Mouse (Mus musculus) intestine, embryonic 14.5 days (tissue): ENCODE results near the gene Lst1. TPM values are rescaled to one million over a fixed set of nuclear protein-coding genes. Genes with fewer than 3 reads are reported as not detected.
A peak's percentile ranks its signal among the peaks of the same experiment; 100 is the strongest.

ENCODE experiments used
- ATAC-seq: fragments of 200-750 bp; cut with Nextera tagmentation; replicated peaks from 2 replicates; pipeline ENCODE4 v1.8.0; 2017; ENCODE audit warnings: low read depth, moderate number of reproducible peaks, moderate TSS enrichment, moderate library complexity; ENCODE audit not compliant: low FRiP score, low TSS enrichment
- DNase-seq: peaks from one replicate; pipeline ENCODE4 v3.0.0-alpha.2; 2018; ENCODE audit warnings: low spot score
- H3K27ac ChIP-seq: fragments of 300-500 bp; sonication (generic); 2 replicates; pipeline ENCODE4 v1.5.1; 2014; ENCODE audit warnings: low read depth, mild to moderate bottlenecking, control low read depth
- H3K27me3 ChIP-seq: fragments of 300-500 bp; sonication (generic); replicated peaks from 2 replicates; pipeline ENCODE4 v1.6.1; 2014; ENCODE audit warnings: low read length, control low read depth; ENCODE audit not compliant: control insufficient read depth, insufficient read depth
- H3K36me3 ChIP-seq: fragments of 300-500 bp; sonication (generic); 2 replicates; pipeline ENCODE4 v1.6.1; 2014; ENCODE audit warnings: low read length, control low read depth; ENCODE audit not compliant: control insufficient read depth, insufficient read depth
- H3K4me1 ChIP-seq: fragments of 300-500 bp; sonication (generic); replicated peaks from 2 replicates; pipeline ENCODE4 v1.6.1; 2014; ENCODE audit warnings: low read length, control low read depth, mixed read lengths; ENCODE audit not compliant: control insufficient read depth, insufficient read depth
- H3K4me2 ChIP-seq: fragments of 300-500 bp; sonication (generic); 2 replicates; pipeline ENCODE4 v1.6.1; 2014; ENCODE audit warnings: low read length
- H3K4me3 ChIP-seq: fragments of 300-500 bp; sonication (generic); 2 replicates; pipeline ENCODE4 v1.5.1; 2014; ENCODE audit warnings: low read depth, low read length, control low read depth, mixed read lengths
- H3K9ac ChIP-seq: fragments of 300-500 bp; sonication (generic); 2 replicates; pipeline ENCODE4 v1.6.1; 2014; ENCODE audit warnings: mild to moderate bottlenecking, low read length
- H3K9me3 ChIP-seq: fragments of 300-500 bp; sonication (generic); 2 replicates; pipeline ENCODE4 v1.6.1; 2016; ENCODE audit warnings: low read length, control low read depth; ENCODE audit not compliant: control insufficient read depth
- WGBS: fragments of 180-500 bp; shearing (Covaris S2); extraction: QIAGEN DNeasy Blood & Tissue Kit; methylation state at CpG from one replicate; pipeline ENCODE4 v1.1.7; 2014; 5-methylcytosine and 5-hydroxymethylcytosine counted together
- polyA plus RNA-seq: library from polyadenylated mRNA; unstranded; fragments of >200 nt; fragmentation: Nextera tagmentation; extraction: Ambion mirVana; gene quantifications from 2 replicates; pipeline ENCODE4 v1.2.1, GENCODE M21; 2014

Gene Lst1
- polyA plus RNA-seq, 1 experiment from 2014 or later, result 19.1 TPM

DNA sequence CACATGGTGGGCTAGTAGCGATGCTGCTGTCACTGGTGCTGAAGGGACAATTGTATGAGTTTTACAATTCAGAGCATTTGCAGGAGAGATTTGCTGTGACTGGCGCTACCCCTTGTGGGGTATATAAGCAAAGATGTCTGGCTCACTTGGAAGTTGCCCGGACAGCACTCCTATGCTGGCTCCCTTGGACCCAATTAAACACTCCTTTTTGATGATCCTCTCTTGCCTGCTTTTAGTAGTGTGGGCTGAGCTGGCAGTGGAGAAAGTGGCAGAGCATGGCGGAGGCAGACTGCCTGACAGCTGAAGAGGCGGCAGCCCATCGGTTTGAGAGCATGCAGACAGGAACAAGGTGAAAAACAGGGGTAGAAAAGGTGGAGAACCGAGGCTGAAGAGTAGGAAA, 20.4 kb downstream of the Lst1 start:
- DNase-seq, result no peak
- H3K27ac ChIP-seq, result no peak overlapping the region

DNA sequence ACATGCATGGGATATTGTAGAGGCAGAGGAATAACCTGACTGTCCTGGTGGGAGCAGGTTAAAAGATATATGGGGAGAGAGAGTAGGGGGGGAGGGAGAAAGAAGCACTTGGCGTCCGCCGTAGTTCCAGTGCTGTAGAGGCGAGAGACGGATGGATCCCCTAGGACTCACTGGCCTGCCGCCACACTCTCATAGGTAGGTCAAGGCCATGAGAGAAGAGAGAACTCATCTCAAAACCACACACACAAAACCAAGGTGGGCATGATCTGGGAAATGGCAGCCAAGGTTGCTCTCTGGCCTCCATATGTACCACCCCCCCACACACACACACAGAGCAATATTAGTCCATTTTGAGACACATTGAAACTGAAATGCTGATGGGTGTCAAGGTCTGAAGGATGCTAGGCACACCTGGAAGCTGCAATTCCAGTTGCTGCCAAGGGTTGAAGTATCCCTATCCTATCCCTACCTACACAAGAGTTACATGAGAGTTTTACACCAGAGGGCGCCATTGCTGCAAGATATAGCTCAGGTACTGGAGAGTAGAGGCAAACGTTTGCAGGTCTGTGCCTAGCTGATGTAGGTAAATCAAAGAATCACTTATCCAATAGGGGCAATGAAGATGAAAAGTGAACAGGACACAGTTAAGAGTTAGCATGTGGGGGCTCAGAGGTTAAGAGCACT, 21.7 kb downstream of the Lst1 start:
- no peak overlapping the region for H3K4me3 ChIP-seq
- WGBS, result 61% methylated on average over 8 of the region's 8 CpGs
- DNase-seq (no peak), ATAC-seq (no peak)
- peak overlapping the region; percentile 65 for H3K4me2 ChIP-seq
- H3K9ac ChIP-seq, result no peak overlapping the region; the same call in 1 of the 2 replicates
- peak overlapping the region; percentile 99 for H3K27ac ChIP-seq
- H3K36me3 ChIP-seq, result peaks cover 11% of the 10 kb centered on the region
- H3K9me3 ChIP-seq, result no peaks in the 10 kb centered on the region
- H3K27me3 ChIP-seq, result no peaks in the 10 kb centered on the region
- H3K4me1 ChIP-seq, result peaks cover 19% of the 10 kb centered on the region

More for the DNA sequence above, 20.4 kb downstream of the Lst1 start:
- no peak for ATAC-seq
- Histone ChIP-seq H3K9me3 (no peaks in the 10 kb centered on the region), H3K4me2 (no peak overlapping the region), H3K9ac (no peak overlapping the region), H3K4me1 (peaks cover 15% of the 10 kb centered on the region), H3K27me3 (no peaks in the 10 kb centered on the region), H3K36me3 (0 out of 2 replicates have a peak, but pooled peaks cover 1% of the 10 kb centered on the region), H3K4me3 (no peak overlapping the region)
- 87% methylated on average over 7 of the region's 7 CpGs for WGBS

DNA sequence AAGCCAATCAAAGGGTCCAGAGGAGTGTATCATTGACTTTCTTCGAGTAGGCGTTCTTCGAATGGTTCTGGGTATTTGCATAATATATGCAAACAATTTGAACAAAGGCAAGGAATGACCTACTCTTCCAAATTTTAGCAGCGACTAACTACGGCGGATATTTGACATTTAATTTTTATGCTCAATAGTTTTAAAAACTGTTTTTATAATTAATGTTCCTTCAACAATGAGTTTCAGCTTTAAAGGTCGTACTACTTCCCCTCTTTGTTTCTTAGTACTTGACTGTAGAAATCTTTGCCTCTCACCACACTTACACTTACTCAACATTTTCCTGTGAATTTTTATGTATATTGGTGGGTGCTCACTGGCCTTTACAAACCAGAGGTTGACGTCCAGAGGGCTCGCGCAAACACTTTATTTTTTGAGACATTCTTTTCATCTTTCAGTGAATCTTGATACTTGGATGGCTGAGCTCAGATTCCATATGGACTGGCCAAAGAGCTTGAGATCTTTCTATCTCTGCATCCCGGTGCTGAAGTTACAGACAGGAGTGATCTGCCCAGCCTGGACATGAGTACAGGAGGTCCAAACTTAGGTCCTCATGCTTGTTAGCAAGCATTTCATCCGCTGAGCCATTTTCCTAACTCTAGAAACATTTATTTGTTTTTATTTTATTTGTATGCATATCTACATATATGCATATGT, 22.6 kb downstream of the Lst1 start:
- no peak for DNase-seq
- Histone ChIP-seq H3K27me3 (no peaks in the 10 kb centered on the region), H3K4me2 (peak overlapping the region; percentile 65), H3K36me3 (peaks cover 20% of the 10 kb centered on the region), H3K9me3 (no peaks in the 10 kb centered on the region), H3K9ac (peak overlapping the region; percentile 58), H3K4me3 (peak overlapping the region; percentile 65), H3K27ac (peak overlapping the region; percentile 99), H3K4me1 (peaks cover 19% of the 10 kb centered on the region)
- WGBS, result 20% methylated on average over 12 of the region's 12 CpGs
- ATAC-seq, result peak; percentile 85

DNA sequence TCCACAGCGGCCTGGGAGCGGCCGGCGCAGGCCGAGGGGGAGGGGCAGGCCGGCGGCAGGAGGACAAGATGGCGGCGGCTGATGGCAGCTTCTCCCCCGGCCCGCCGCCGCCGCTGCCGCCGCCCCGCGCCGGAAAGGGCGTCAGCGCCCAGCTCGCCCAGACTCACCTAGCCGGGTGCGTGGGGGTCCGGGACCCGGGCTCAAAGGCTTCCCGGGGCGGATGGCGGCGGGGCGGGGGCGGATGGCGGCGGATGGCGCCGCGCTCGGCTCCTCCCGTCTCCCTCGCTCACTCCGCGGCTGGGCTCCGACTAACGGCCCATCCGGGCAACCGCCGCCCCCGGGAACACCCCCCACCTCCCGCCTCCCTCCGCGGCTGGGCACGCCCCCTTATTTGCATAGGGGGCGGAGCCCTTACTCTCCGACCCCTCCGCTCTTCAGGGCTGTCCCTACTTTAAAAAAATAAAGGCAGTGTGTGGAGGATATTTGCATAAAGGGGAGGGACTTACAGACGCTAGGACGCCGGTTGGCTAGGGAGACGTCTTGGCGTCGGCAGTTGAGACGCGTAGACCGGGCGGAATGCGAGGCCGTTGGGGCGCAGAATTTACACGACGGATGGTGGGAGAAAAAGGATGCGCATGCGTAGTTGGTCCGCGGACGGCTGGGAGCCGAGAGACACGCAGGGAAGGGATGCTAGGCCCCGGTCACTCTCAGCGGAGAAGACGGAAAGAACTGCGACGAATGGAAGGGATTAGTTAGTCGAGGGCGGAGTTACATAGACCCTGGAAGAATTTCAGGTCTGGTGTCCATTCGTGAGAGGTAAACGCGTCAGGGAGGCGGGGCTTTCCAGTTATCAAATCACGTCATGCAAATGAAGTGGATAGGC, 23.4 kb downstream of the Lst1 start, which contains the start of gene Prrc2a:
Gene Prrc2a (minus strand): TSS at position 330 of the 883 bp plus-strand sequence.
- DNase-seq (peak; percentile 98), ATAC-seq (peak; percentile 94)
- Histone ChIP-seq H3K9me3 (no peaks in the 10 kb centered on the region), H3K27me3 (no peaks in the 10 kb centered on the region), H3K4me3 (peak within 1 kb of the TSS; percentile 65), H3K27ac (peak within 1 kb of the TSS; percentile 99), H3K4me2 (peak within 1 kb of the TSS; percentile 98), H3K4me1 (peaks cover 19% of the 10 kb centered on the region), H3K36me3 (peaks cover 28% of the 10 kb centered on the region), H3K9ac (peak within 1 kb of the TSS; percentile 87)
- under 1% methylated on average over 79 of the region's 89 CpGs for WGBS

DNA sequence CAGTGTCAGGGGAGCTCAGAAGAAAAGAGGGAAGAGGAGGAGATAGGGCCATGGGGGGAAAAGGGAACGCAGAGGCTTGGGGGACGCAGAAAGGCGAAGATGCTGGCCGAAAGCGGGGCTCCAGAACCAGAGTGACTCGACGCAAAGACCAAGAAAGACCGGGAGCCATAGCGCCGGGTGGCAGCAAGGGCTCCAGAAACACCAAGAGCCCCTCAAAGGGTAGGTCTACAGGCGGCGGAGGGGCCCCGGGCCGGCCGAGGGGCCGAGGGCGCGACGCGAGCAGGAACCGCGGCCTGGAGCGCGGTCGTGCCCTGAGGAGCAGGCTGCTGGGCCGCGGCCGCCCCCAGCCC, 24.0 kb downstream of the Lst1 start:
- under 1% methylated on average over 27 of the region's 28 CpGs for WGBS
- ATAC-seq, result no peak
- Histone ChIP-seq H3K36me3 (peaks cover 34% of the 10 kb centered on the region), H3K9me3 (no peaks in the 10 kb centered on the region), H3K4me3 (peak overlapping the region; percentile 65), H3K4me1 (peaks cover 19% of the 10 kb centered on the region), H3K27ac (peak overlapping the region; percentile 85), H3K9ac (peak overlapping the region; percentile 87), H3K27me3 (no peaks in the 10 kb centered on the region), H3K4me2 (peak overlapping the region; percentile 98)
- peak; percentile 76 for DNase-seq

DNA sequence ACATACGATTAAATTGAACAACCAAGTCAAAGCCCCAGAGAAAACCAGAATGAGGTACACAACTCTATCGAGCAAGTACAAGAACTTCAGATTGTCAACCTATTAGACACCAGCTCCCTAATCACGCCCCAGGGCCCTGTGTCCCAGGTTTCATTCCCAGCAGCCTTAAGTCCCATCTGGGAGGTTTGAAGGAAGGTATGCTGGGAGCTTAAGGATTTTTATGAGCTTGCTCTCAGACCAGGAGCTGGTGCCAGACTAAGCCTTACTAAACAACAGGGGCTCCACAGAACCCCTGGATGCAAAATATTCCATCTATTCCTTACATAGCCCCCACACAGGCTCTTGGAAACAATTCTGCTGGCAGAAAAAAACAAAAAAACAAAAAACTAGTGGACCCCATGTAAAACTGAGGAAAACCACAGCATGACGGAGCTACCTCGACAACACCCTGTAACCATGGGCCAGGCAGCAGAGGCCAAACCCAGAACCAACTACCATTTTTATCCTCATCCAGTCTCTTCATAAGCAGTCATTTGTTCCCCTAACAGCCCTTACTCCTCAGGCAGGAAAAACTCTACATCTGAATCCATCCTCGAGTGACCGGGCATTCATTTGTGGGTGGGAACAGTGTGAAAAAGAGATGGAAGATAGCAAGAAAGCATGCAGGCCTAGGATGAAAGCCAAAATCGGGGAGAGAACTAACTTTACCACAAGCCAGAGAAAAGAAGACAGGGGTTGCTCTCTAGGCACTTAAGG, 24.7 kb downstream of the Lst1 start:
- peaks cover 19% of the 10 kb centered on the region for H3K4me1 ChIP-seq
- no peak for DNase-seq
- H3K36me3 ChIP-seq, result peaks cover 41% of the 10 kb centered on the region
- peak overlapping the region; percentile 87 for H3K9ac ChIP-seq
- H3K4me2 ChIP-seq, result peak overlapping the region; percentile 98
- ATAC-seq, result no peak
- peak overlapping the region; percentile 65 for H3K4me3 ChIP-seq
- H3K27ac ChIP-seq, result peak overlapping the region; percentile 85
- 13% methylated on average over 8 of the region's 8 CpGs for WGBS
- no peaks in the 10 kb centered on the region for H3K27me3 ChIP-seq
- no peaks in the 10 kb centered on the region for H3K9me3 ChIP-seq

DNA sequence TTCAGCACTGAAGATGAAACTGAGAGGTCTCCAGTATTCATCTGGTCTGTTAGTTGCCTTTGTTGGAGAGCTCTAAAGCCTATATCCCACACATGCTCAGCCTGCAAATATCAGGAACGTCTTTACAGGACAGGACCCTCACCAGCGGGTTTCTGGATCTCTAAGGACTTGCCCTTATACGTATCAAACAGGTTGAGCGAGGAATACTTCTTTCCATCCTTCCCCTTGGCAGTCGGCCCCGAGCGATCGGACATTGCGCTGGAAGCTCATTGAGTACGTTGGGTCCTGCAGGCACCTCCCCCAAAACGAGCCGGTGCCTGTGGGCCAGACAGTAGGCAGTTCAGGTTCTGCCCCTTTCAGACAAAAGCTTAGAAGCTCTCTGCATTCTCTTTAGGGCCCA, 25.5 kb downstream of the Lst1 start:
- H3K4me2 ChIP-seq, result peak overlapping the region; percentile 98
- DNase-seq, result no peak
- WGBS, result 40% methylated on average over 12 of the region's 12 CpGs
- no peak for ATAC-seq
- peak overlapping the region; percentile 5; the same call in 1 of the 2 replicates for H3K27ac ChIP-seq
- peak overlapping the region; percentile 65 for H3K4me3 ChIP-seq
- H3K9me3 ChIP-seq, result no peaks in the 10 kb centered on the region
- H3K9ac ChIP-seq, result peak overlapping the region; percentile 87
- peaks cover 19% of the 10 kb centered on the region for H3K4me1 ChIP-seq
- H3K27me3 ChIP-seq, result no peaks in the 10 kb centered on the region
- H3K36me3 ChIP-seq, result peaks cover 49% of the 10 kb centered on the region

DNA sequence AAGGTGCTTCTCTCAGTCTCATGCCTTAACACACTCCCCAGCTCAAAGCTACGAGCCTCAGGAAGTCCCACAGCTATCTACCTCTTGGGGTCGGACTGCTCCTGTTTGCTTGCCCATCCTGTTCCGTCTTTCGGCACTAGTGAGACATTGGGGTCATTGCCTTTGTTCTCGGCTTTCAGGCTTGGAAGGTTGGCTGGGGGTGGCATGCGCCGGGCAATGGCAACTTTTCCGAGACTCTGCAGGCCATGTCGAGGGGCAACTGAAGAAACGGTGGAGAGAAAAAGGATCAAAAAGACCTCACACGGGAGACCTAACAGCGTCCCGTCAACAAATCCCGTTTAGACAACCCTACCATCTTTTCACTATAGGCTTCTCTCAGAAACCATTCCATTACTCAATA, 26.1 kb downstream of the Lst1 start:
- ATAC-seq (no peak), DNase-seq (no peak)
- no peaks in the 10 kb centered on the region for H3K9me3 ChIP-seq
- H3K36me3 ChIP-seq, result peaks cover 55% of the 10 kb centered on the region
- no peak overlapping the region; the same call in 1 of the 2 replicates for H3K9ac ChIP-seq
- no peaks in the 10 kb centered on the region for H3K27me3 ChIP-seq
- H3K4me1 ChIP-seq, result peaks cover 19% of the 10 kb centered on the region
- no peak overlapping the region; the same call in 1 of the 2 replicates for H3K4me2 ChIP-seq
- peak overlapping the region; percentile 65; the same call in 1 of the 2 replicates for H3K4me3 ChIP-seq
- no peak overlapping the region for H3K27ac ChIP-seq
- WGBS, result 70% methylated on average over 14 of the region's 14 CpGs
